Mouse (Mus musculus) hindbrain, postnatal 0 days (tissue): ENCODE measurements around the gene Gstt4. TPM values are rescaled to one million over a fixed set of nuclear protein-coding genes. Genes with fewer than 3 reads are reported as not detected.
A peak's percentile ranks its signal among the peaks of the same experiment; 100 is the strongest.

Experiments
- ATAC-seq: fragments of 200-750 bp; cut with Nextera tagmentation; 2 replicates; pipeline ENCODE4 v1.8.0; 2017; ENCODE audit warnings: mild to moderate bottlenecking, moderate TSS enrichment, moderate library complexity
- DNase-seq: peaks from one replicate; pipeline ENCODE4 v3.0.0-alpha.2; 2015; ENCODE audit warnings: low spot score
- H3K27ac ChIP-seq: fragments of 300-500 bp; sonication (generic); 2 replicates; pipeline ENCODE4 v1.5.1; 2014; ENCODE audit warnings: mild to moderate bottlenecking
- H3K27me3 ChIP-seq: fragments of 300-500 bp; sonication (generic); 2 replicates; pipeline ENCODE4 v1.6.1; 2014; ENCODE audit warnings: low read length, mixed read lengths; ENCODE audit not compliant: insufficient read depth
- H3K36me3 ChIP-seq: fragments of 300-500 bp; sonication (generic); 2 replicates; pipeline ENCODE4 v1.6.1; 2014; ENCODE audit warnings: low read length, mixed read lengths; ENCODE audit not compliant: insufficient read depth
- H3K4me1 ChIP-seq: fragments of 300-500 bp; sonication (generic); 2 replicates; pipeline ENCODE4 v1.6.1; 2014; ENCODE audit warnings: antibody characterized with exemption, low read length, mixed read lengths; ENCODE audit not compliant: insufficient read depth
- H3K4me2 ChIP-seq: fragments of 300-500 bp; sonication (generic); 2 replicates; pipeline ENCODE4 v1.6.1; 2014; ENCODE audit warnings: low read depth, mild to moderate bottlenecking, low read length, moderate library complexity, mixed read lengths
- H3K4me3 ChIP-seq: fragments of 300-500 bp; sonication (generic); 2 replicates; pipeline ENCODE4 v1.5.1; 2014; ENCODE audit warnings: low read length
- H3K9ac ChIP-seq: fragments of 300-500 bp; sonication (generic); replicated peaks from 2 replicates; pipeline ENCODE4 v1.6.1; 2014; ENCODE audit warnings: mild to moderate bottlenecking, low read length, moderate library complexity, mixed read lengths
- H3K9me3 ChIP-seq: fragments of 300-500 bp; sonication (generic); 2 replicates; pipeline ENCODE4 v1.6.1; 2016; ENCODE audit warnings: low read length, mixed read lengths
- CTCF ChIP-seq: IDR thresholded peaks from 2 replicates; pipeline ENCODE4 v1.5.1; 2016; ENCODE audit warnings: antibody characterized with exemption, control low read depth, low read depth
- WGBS: fragments of 180-500 bp; shearing (Covaris S2); extraction: QIAGEN DNeasy Blood & Tissue Kit; methylation state at CpG from one replicate; pipeline ENCODE4 v1.1.7; 2014; 5-methylcytosine and 5-hydroxymethylcytosine counted together
- polyA plus RNA-seq: library from polyadenylated mRNA; unstranded; fragments of >200 nt; fragmentation: Nextera tagmentation; extraction: Ambion mirVana; gene quantifications from 2 replicates; pipeline ENCODE4 v1.2.1, GENCODE M21; 2015
- total RNA-seq: library from RNA; depleted of rRNA; stranded (reverse); fragments of >200 nt; gene quantifications from 2 replicates; pipeline ENCODE4 v1.2.3, GENCODE M21; 2014

Gstt4 gene
- total and polyA plus RNA-seq, 2 experiments from 2014 or later, result not detected

GRCm38 (mm10) chr10:75833456-75834080, 11.2 kb upstream of the Gstt4 start:
- no peak for ATAC-seq
- WGBS, result 17% methylated on average over 21 of the region's 21 CpGs
- Histone ChIP-seq H3K9ac (no peak overlapping the region), H3K27me3 (no peaks in the 10 kb centered on the region), H3K4me2 (peak overlapping the region; percentile 69), H3K36me3 (no peaks in the 10 kb centered on the region), H3K4me1 (peaks cover 24% of the 10 kb centered on the region), H3K9me3 (no peaks in the 10 kb centered on the region), H3K4me3 (peak overlapping the region; percentile 37), H3K27ac (no peak overlapping the region)
- no peak for DNase-seq
- TF ChIP-seq CTCF, result no peak

- 66% methylated on average over 13 of the region's 13 CpGs for WGBS
- TF ChIP-seq CTCF, result peak; percentile 67
- no peaks in the 10 kb centered on the region for H3K27me3 ChIP-seq
- H3K9ac ChIP-seq, result no peak overlapping the region
- ATAC-seq (no peak), DNase-seq (peak; percentile 48)
- H3K4me1 ChIP-seq, result peaks cover 17% of the 10 kb centered on the region
- no peak overlapping the region for H3K4me2 ChIP-seq
- no peak overlapping the region for H3K27ac ChIP-seq
- H3K4me3 ChIP-seq, result no peak overlapping the region
- H3K36me3 ChIP-seq, result no peaks in the 10 kb centered on the region
- no peaks in the 10 kb centered on the region for H3K9me3 ChIP-seq
Observed at GRCm38 (mm10) chr10:75832272-75832895, 10.0 kb upstream of the Gstt4 start.

DNA sequence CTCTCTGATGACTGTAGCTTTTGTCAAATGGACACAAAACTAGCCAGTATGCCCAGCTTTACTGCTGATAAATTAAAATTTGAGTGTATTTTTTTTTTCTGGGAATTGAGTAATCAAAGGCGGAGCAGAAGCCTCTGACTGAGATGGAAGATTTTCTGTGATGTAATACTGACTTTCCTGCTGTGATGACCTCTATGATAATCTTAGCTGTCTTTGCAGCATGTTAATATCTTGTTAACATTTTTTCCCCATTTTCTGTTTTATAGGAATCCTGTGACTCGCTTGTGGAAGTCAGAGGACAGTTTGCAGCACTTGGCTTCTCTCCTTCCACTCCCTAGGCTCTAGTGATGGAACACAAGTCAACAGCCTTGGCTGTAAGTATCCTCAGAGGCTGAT, 7.9 kb upstream of the Gstt4 start:
- Histone ChIP-seq H3K4me3 (no peak overlapping the region), H3K27me3 (no peaks in the 10 kb centered on the region), H3K9ac (no peak overlapping the region), H3K4me2 (no peak overlapping the region), H3K27ac (no peak overlapping the region), H3K9me3 (no peaks in the 10 kb centered on the region), H3K36me3 (no peaks in the 10 kb centered on the region), H3K4me1 (peaks cover 13% of the 10 kb centered on the region; the same call in 1 of the 2 replicates)
- WGBS, result 95% methylated on average over 2 of the region's 2 CpGs
- DNase-seq (no peak), ATAC-seq (no peak)
- TF ChIP-seq CTCF, result no peak

- Histone ChIP-seq H3K9ac (no peak overlapping the region), H3K4me2 (no peak overlapping the region), H3K4me1 (peaks cover 13% of the 10 kb centered on the region; the same call in 1 of the 2 replicates), H3K9me3 (no peaks in the 10 kb centered on the region), H3K27me3 (no peaks in the 10 kb centered on the region), H3K36me3 (no peaks in the 10 kb centered on the region), H3K4me3 (no peak overlapping the region), H3K27ac (no peak overlapping the region)
- ATAC-seq (no peak), DNase-seq (no peak)
- 95% methylated on average over 2 of the region's 2 CpGs for WGBS
- TF ChIP-seq CTCF, result no peak
Observed at GRCm38 (mm10) chr10:75829529-75830274, 7.4 kb upstream of the Gstt4 start.

- Histone ChIP-seq H3K27ac (no peak overlapping the region), H3K4me3 (no peak overlapping the region), H3K27me3 (no peaks in the 10 kb centered on the region), H3K4me2 (no peak overlapping the region), H3K36me3 (no peaks in the 10 kb centered on the region), H3K4me1 (peaks cover 3% of the 10 kb centered on the region; the same call in 1 of the 2 replicates), H3K9me3 (no peaks in the 10 kb centered on the region), H3K9ac (no peak overlapping the region)
- peak; percentile 82 for DNase-seq
- no peak for TF ChIP-seq CTCF
- peak; percentile 84 for ATAC-seq
Observed at GRCm38 (mm10) chr10:75828500-75828931, 6.2 kb upstream of the Gstt4 start.

- Histone ChIP-seq H3K27ac (no peak overlapping the region), H3K4me2 (no peak overlapping the region), H3K4me3 (no peak overlapping the region), H3K9ac (no peak overlapping the region), H3K4me1 (no peaks in the 10 kb centered on the region), H3K36me3 (no peaks in the 10 kb centered on the region), H3K9me3 (no peaks in the 10 kb centered on the region), H3K27me3 (no peaks in the 10 kb centered on the region)
- TF ChIP-seq CTCF, result no peak
- DNase-seq (peak; percentile 53), ATAC-seq (no peak)
- WGBS, result 77% methylated on average over 4 of the region's 4 CpGs
Observed at GRCm38 (mm10) chr10:75827668-75828360, 5.5 kb upstream of the Gstt4 start.
